Mouse (Mus musculus) layer of hippocampus, adult 11-12 months (tissue): ENCODE results near the gene Limk2.

Experiments
- DNase-seq: peaks from one replicate; pipeline ENCODE4 v3.0.0; 2022; ENCODE audit warnings: low spot score

Limk2 gene

DNA sequence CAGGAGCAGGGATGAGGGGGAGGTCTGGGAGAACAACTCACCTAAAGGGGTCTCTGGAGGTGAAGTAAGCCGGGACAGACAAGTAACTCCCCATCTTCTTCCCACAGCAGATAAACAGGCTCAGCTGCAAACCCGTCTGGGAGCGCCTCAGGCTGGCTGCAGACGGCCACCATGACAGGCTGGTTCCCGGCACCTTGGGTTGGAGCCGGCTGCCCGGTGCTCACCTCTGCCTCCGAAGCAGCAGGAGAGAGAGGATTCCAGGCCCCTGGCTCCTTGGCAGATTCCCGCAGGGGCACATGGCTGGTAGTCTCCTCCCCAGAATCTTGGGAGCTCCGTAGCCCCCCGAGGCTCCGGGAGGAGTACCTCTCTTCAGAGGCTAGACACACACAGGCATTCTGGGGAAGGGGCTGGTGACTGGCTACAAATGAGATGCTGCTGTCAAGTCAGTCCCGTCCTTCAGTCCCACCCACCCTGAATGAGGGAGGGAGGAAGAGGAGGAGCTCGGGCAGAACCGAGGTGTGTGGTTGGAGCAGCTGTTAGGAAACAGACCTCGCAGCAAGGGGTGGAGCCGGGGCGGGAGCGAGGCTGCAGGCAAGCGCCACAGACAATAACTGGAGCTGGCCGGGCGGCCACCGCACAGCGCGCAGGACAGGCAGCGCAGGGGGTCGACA lies 37.9 kb downstream of the Limk2 start:
- peak; percentile 79 for DNase-seq

- no peak for DNase-seq
Measured at GRCm38 (mm10) chr11:3370162-3370561, 38.8 kb downstream of the Limk2 start.

GRCm38 (mm10) chr11:3369449-3369848 lies 39.5 kb downstream of the Limk2 start:
- DNase-seq, result no peak

GRCm38 (mm10) chr11:3368983-3369382 lies 40.0 kb downstream of the Limk2 start:
- no peak for DNase-seq

DNA sequence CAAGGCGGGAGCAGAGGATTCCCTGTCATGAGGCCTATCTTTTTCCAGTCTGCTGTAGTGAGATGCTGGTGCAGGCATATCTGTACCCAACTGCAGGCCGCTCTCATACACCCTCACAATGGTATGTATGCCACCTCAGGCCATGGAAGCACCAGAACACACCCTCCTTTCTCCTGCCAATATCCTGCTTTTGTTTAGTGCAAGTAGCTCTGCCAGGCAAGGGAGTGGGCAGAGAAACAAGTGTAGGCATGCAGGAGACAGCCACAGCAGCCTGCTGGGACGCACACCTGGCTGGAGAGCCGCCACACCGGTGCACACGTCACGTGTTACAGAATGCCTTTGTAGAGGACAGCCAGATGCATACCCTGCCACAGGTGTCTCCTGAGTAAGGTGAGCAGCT lies 42.6 kb downstream of the Limk2 start:
- no peak for DNase-seq

GRCm38 (mm10) chr11:3362854-3363253 lies 46.1 kb downstream of the Limk2 start:
- no peak for DNase-seq

GRCm38 (mm10) chr11:3352990-3353585 lies 55.9 kb downstream of the Limk2 start:
- DNase-seq, result no peak

GRCm38 (mm10) chr11:3352131-3352530 lies 56.9 kb downstream of the Limk2 start:
- DNase-seq, result no peak

- DNase-seq, result no peak
Measured at GRCm38 (mm10) chr11:3349343-3349695, 59.7 kb downstream of the Limk2 start.

GRCm38 (mm10) chr11:3348576-3349342 lies 60.2 kb downstream of the Limk2 start:
- no peak for DNase-seq

DNA sequence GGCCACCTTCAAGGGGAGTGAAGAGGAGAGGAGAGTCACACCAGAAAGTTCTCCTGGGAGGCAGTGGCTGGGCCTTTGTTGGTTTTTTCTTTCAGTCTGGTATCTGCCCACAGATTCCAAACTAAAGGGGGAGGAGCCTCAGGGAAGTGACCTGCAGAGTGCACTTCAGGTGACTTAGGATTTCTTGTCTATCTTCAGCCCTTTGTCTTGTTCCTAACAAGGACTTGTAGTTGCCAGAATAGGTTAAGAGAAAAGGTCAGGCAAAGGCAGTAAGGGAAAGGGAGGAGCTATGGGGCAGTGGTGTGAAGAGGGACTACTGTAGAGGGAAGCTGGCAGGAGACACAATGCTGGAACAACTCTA lies 61.2 kb downstream of the Limk2 start:
- DNase-seq, result no peak

- DNase-seq, result peak; percentile 90
Measured at GRCm38 (mm10) chr11:3347091-3347834, 61.7 kb downstream of the Limk2 start.

DNA sequence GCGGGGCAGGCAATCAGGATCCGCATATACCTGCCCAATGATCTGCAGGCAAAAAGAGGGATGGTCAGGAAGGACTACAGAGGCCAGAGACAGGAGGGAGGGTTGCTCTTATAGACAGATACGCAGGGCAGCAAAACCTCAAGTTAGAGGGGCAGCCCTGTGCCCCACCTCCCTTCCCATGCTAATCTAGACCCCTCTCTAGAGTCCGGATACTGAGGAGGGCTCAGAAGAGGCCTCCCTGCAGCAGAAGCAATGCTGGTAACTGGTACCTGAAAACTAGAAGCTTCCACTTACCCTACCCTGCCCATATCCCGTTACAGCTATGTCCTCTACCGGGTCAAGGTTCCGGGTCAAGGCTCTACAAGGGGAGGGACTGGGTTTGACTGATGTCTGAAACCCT lies 62.6 kb downstream of the Limk2 start:
- no peak for DNase-seq

DNA sequence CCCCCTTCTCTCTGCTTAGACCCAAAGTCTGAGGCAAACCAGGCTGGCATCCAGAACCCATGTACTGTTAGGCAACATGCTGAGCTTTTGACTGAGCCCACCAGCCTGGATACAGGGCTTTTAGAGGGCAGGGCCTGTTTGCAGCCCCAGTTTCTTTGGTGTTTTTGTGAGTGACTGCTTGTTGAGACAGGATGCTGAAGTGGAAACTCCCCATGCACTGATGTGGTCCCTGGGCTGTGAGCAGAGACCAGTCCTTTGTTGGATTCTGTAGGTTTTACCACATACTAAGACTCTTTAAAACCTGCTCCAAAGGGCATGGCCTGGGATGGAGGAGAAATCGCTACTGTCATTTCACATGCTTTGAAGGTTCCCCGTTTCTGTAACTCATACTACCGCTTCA lies 64.1 kb downstream of the Limk2 start:
- DNase-seq, result no peak

DNA sequence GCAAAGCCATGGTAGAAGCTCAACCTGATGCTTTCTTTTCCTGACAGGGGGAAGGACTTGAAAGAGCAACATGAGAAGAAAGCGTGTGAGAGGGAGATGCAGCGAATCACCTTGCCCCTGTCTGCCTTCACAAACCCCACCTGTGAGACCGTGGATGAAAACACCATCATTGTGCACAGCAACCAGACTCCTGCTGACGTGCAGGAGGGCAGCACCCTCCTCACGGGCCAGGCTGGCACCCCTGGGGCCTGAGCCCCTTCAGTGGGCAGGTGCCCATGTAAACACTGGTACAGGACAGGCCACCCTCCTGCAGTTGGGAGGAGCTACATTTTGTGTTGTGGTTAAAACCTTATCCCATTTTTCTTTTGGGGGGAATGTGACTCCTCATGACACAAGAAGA lies 67.5 kb downstream of the Limk2 start:
- DNase-seq, result no peak

- DNase-seq, result no peak
Measured at GRCm38 (mm10) chr11:3337961-3338360, 71.0 kb downstream of the Limk2 start.

- DNase-seq, result peak; percentile 76
Measured at GRCm38 (mm10) chr11:3337173-3337955, 71.6 kb downstream of the Limk2 start.

DNA sequence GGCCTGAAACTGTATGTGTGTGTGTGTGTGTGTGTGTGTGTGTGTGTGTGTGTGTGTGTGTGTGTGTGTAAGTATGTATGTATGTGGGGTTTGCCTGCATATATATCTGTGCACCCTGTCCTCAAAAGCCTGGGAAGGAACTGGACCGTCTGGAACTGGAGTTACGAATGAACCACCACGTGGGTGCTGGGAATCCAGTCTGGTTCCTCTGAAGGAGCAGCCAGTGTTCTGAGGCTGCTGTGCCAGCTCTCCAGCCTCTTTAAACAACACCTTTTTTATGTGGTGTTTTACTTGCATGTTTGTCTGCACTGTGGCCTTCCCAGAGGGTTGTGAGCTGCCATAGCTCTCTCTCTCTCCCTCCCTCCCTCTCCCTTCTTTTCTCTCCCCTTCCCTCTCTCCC lies 72.4 kb downstream of the Limk2 start:
- DNase-seq, result no peak

- no peak for DNase-seq
Measured at GRCm38 (mm10) chr11:3335651-3336216, 73.3 kb downstream of the Limk2 start.

DNA sequence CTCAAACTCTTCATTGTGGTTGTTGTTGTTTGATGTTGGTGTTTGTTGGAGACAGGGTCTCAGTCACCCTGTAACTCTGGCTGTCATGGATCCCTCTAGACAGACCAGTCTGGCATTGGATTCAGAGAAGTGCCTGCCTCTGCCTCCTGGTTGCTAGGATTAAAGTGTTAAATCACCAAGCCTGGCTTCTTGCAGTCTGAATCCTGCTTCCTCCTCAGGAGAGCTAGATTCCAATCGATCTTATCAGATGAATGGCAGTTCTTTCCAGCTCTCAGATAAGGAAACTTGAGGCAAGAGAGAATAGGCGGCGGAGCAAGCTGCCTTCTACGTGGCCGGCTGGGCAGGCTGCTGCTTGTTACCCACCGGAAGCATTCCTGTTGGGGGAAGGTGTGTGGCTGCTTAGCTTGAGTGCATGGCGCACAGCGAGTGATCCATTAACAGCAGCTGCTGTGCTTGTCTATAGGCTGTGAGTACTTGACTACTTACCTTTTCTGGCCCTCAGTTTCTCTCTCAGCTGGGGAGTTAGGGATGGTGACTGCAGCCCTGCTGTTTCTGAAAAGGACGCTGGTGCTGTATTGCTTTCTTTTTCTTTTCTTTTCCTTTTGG lies 74.2 kb downstream of the Limk2 start:
- no peak for DNase-seq

DNA sequence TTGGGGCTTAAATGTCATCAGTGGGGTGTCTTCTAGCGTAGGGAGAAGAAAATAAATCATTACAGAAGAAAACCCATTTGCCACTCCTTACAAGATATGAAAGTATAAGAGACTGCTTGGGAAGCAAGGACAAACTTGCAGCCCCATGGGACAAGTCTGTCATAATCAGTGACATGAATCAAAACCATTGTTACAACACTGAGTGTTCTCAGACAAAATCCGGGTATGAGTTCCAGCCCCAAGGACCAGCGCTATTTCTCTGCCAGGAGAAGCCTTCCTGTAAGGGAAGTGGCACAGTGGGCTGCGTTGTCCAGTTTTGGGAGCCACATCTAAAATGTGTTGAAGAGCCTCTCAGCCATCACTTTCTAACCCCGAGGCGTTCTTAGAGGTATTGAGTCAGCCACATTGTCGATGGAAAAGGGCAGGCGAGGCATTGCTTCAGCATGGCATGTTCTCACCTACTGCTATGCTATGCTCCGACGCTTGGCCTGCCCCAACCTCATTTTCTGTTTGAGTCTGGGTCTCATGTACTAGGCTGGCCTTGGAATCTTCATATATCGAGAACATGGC lies 74.8 kb downstream of the Limk2 start:
- no peak for DNase-seq
